Mouse (Mus musculus): ENCODE measurements around the gene Fiz1. TPM values are rescaled to one million over a fixed set of nuclear protein-coding genes. Genes with fewer than 3 reads are reported as not detected.
"Not testable (repeated sequence)": the region's sequence is repeated elsewhere in the genome, so short reads cannot be mapped to it uniquely, and the experiment has no call there.

Gene Fiz1
- total RNA-seq, 2 experiments from 2014 or later = 13.6 to 24.2 TPM

GRCm38 (mm10) chr7:5044981-5045380 is 30.5 kb upstream of the Fiz1 start:
- no peak for DNase-seq (ENCODE audit: low spot score)
- intact Hi-C loops (cut with DNase I) = loop anchor here (10.0 kb wide), 1 partner anchor 490 kb away; no protein-coding TSS in a partner anchor

DNA sequence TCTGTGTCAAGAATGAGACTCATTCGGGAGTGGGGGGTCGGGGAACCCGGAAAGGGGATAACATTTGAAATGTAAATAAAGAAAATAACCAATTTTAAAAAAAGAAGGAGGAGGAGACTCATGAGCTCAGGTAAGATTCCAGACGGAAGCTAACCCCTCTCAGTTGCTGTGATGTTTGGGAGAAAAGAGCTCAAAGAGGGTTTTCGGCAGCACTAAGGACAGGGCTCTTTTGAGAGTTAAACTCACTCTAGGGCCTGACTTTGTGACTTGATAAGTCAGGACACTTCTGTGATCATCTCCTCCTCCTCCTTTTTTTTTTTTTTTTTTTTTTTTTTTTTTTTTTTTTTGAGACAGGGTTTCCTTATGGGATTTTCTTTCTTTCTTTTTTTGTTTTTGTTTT is 24.4 kb upstream of the Fiz1 start:
- intact Hi-C loops (cut with DNase I) = no loop called here
- DNase-seq (ENCODE audit: low spot score) = no peak

DNA sequence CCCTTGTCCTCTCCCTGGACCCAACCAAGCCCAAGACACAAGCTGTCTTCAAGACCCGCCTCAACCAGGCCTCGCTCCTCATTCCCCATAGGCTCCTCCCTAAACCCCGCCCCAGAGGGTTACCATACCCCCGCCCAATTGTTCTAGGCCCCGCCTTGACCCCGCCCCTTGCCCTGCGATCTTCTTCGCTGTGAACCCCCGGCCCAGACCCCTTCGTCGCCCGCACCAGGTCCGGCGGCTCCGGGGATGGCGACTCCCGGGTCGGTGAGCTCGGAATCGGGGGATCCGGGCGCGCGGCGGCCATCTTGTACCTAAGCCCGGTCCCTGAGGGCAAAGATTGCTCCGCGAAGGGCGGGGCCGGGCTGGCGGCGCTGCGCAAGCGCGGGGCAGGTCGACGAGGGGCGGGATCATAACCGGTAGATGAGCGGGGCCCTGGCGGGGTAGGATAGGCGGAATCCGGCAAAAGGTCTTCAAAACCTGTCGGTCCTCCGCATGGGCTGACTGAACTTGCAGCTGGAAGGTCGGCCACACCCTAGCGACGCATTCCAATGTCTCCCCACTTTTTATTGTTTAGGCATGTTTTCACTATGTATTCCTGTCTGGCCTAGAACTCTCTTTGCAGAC is 23.7 kb upstream of the Fiz1 start, which contains the start of gene Zfp784:
Gene Zfp784 (minus strand): TSS at position 338 of the 624 bp plus-strand sequence.
- intact Hi-C loops (cut with DNase I) = no loop called here
- peak; percentile 91 for DNase-seq (ENCODE audit: low spot score)

DNA sequence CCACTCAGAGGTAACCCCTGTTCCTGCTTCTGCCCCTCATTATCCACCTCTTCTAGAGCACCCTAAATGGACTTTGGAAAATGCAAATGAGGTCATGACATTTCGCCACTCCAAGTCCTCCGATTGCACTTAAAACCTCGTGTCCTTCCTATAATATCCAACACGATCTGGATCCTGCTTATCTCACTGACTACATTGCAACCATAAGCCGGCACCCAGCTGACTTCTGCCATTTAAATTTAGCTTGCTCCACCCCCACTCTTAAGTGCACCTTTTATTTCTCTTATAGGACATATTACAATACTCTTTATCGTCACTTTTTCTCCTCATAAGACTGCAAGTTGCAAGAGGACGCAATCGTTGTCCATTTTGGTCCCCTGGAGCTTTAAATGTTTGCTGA is 23.0 kb upstream of the Fiz1 start:
- no peak for DNase-seq (ENCODE audit: low spot score)
- intact Hi-C loops (cut with DNase I) = loop anchor here (2.0 kb wide), 1 partner anchor 15 kb away; no protein-coding TSS in a partner anchor

- intact Hi-C loops (cut with DNase I) = loop anchor here (2.0 kb wide), 1 partner anchor 14 kb away; no protein-coding TSS in a partner anchor
- no peak for DNase-seq (ENCODE audit: low spot score)
Measured at GRCm38 (mm10) chr7:5037026-5037425, 22.5 kb upstream of the Fiz1 start.

GRCm38 (mm10) chr7:5036136-5036535 is 21.6 kb upstream of the Fiz1 start:
- intact Hi-C loops (cut with DNase I) = loop anchor here (2.0 kb wide), 1 partner anchor 13 kb away; no protein-coding TSS in a partner anchor
- no peak for DNase-seq (ENCODE audit: low spot score)

DNA sequence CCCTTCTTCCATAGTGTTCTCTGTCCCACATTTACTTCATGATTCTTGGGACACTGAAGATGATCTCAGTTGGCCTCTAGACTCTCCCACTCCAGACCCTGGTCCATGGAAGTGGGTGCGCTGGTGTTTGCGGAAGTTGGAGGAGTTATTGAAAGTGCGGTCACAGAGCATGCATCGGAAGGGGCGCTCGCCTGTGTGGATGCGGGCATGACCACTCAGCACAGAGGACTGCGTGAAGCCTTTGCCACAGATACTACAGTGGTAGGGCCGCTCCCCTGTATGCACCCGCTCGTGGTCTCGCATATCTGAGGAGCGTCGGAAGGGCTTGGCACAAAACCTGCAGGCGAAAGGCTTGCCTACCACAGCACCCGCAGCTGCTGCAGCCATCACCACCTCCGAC is 21.1 kb upstream of the Fiz1 start:
- no peak for DNase-seq (ENCODE audit: low spot score)
- intact Hi-C loops (cut with DNase I) = loop anchor here (2.0 kb wide), 1 partner anchor 13 kb away; no protein-coding TSS in a partner anchor

- no peak for DNase-seq (ENCODE audit: low spot score)
- intact Hi-C loops (cut with DNase I) = no loop called here
Measured at GRCm38 (mm10) chr7:5033818-5034217, 19.3 kb upstream of the Fiz1 start, which contains the start of gene 4632433K11Rik. Gene 4632433K11Rik, plus strand, starts transcription at chr7:5034118.

- DNase-seq (ENCODE audit: low spot score) = no peak
- intact Hi-C loops (cut with DNase I) = no loop called here
Measured at GRCm38 (mm10) chr7:5031496-5031895, 17.0 kb upstream of the Fiz1 start.

DNA sequence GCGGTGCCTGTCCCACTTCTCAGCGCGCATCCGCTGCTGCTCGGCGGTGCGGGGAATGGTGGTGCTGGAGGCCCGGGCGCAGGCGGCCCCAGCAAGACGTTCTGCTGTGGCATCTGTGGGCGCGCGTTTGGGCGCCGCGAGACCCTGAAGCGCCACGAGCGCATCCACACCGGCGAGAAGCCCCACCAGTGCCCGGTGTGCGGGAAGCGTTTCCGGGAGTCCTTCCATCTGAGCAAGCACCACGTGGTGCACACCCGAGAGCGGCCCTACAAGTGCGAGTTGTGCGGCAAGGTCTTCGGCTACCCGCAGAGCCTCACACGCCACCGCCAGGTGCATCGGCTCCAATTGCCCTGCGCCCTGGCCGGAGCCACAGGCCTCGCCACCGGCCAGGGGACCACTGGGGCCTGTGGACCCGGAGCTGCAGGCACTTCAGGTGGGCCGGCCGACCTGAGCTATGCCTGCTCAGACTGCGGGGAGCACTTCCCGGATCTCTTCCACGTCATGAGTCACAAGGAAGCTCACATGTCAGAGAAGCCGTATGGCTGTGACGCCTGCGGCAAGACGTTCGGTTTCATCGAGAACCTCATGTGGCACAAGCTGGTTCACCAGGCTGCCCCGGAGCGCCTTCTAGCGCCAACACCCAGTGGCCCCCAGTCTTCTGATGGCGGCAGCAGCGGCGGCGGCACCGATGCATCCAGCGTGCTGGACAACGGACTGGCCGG is 16.2 kb upstream of the Fiz1 start:
- intact Hi-C loops (cut with DNase I) = no loop called here
- no peak for DNase-seq (ENCODE audit: low spot score)

DNA sequence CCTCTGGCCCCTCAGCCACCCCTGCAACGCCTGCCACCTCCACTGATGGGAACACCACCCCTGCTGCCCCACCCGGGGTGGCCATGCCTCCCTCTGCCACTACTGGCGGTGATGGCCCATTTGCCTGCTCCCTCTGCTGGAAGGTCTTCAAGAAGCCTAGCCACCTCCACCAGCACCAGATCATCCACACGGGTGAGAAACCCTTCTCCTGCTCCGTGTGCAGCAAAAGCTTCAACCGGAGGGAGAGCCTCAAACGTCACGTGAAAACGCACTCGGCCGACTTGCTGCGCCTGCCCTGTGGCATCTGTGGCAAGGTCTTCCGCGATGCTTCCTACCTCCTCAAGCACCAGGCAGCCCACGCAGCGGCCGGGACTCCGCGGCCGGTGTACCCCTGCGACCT is 15.4 kb upstream of the Fiz1 start:
- intact Hi-C loops (cut with DNase I) = no loop called here
- no peak for DNase-seq (ENCODE audit: low spot score)

GRCm38 (mm10) chr7:5029543-5029942 is 15.0 kb upstream of the Fiz1 start:
- intact Hi-C loops (cut with DNase I) = no loop called here
- DNase-seq (ENCODE audit: low spot score) = no peak

DNA sequence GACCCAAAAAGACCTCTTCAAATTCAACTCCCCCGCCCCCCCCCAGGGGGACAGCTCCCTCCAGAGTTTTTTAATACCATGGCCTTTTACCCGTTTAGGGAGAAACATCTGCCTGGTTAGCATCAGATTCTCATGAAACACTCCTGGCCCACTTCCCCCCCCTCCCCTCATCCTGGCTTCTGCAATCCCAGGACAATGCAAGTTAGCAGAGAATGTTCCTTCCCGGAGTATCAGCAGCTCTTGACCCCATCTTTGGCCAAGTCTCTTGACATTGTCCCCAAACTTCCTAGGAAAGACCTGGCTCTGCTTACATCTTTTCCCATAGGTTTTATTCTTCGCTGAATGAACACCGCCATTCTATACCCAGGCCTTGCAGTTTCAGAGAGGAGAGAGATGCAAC is 6.7 kb upstream of the Fiz1 start:
- DNase-seq (ENCODE audit: low spot score) = no peak
- intact Hi-C loops (cut with DNase I) = loop anchor here (2.0 kb wide), 1 partner anchor 34 kb away; no protein-coding TSS in a partner anchor

DNA sequence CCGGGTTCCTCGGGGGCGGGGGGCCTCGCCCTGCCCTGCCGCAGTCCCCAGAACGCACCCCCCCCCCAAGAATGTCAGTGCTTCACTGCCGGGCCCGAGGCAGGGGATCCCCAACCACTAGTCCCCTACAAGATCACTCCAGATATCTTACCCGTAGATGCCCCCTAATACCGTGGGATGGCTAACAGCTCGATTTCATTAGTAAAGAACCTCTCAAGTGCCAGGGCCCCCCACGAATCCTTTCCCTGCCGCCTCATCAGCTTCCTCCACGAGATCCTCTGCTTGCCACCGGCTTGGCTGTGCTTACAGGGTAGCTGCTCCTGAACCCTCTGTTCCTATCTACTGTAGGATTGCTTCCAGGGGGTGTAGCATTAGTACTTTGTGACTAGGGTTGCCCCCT is 6.2 kb upstream of the Fiz1 start:
- intact Hi-C loops (cut with DNase I) = loop anchor here (2.0 kb wide), 1 partner anchor 34 kb away; no protein-coding TSS in a partner anchor
- DNase-seq (ENCODE audit: low spot score) = no peak

DNA sequence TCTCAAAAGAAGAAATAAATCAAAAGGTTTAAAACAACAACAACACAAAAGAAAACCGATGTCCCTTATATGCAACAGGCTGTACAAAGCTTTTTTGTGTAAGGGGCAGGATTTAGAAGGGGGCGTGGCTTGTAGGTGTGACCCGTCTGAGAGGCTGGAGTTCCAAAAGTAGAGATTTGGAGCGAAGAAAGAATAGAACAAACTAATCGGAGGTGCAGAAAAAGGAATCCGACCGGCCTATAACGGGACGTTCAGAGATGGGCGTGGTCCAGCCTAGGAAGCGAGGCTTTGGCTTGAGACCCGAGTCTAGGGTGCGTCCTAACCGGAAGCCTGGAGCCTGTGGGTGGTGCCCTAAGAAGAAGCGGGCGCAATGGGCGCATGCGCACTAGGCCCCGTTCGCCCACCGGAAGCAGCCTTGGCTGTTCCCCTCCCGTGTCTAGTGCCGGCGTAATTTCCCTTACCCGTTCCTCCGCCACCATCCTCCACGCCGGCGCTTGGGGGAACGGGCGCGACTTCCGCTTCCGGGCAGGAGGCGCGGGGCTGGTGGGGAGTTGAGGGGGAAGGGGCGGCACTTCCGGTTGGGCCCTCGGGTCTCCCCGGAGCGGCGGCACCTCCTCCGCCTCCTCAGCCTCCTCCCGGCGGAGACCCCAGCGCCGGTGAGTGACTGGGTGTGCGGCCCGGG is 5.6 kb upstream of the Fiz1 start, which contains the start of the genes Zfp865 and Ccdc106:
Gene Zfp865 (plus strand): TSS at position 377 of the 682 bp plus-strand sequence.
Gene Ccdc106 (plus strand): TSS at position 554 of the 682 bp plus-strand sequence.
- intact Hi-C loops (cut with DNase I) = loop anchor here (2.0 kb wide), 1 partner anchor 35 kb away; no protein-coding TSS in a partner anchor
- DNase-seq (ENCODE audit: low spot score) = peak; percentile 100

GRCm38 (mm10) chr7:5019576-5019975 is 5.1 kb upstream of the Fiz1 start:
- intact Hi-C loops (cut with DNase I); DNase-seq (ENCODE audit: low spot score): not testable (repeated sequence)

DNA sequence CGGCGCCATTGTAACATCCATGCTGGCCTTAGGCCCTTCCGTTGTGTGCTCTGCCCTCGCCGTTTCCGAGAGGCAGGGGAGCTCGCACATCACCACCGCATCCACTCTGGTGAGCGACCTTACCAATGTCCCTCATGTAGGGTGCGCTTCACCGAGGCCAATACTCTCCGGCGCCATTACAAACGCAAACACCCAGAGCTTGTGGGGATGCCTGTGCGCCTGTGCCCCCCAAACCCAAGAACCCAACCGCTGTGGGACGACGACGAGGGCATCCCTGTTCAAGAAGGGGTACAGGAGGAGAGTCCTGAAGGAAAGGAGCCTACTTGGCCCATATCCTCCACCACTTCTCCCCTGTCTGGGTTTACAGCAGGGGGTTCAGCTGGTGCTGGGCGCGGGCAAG is 3.4 kb upstream of the Fiz1 start:
- DNase-seq (ENCODE audit: low spot score) = no peak
- intact Hi-C loops (cut with DNase I) = no loop called here

- DNase-seq (ENCODE audit: low spot score) = no peak
- intact Hi-C loops (cut with DNase I) = no loop called here
Measured at GRCm38 (mm10) chr7:5017352-5017751, 2.9 kb upstream of the Fiz1 start.

GRCm38 (mm10) chr7:5016920-5017319 is 2.4 kb upstream of the Fiz1 start:
- no peak for DNase-seq (ENCODE audit: low spot score)
- intact Hi-C loops (cut with DNase I) = no loop called here

- DNase-seq (ENCODE audit: low spot score) = no peak
- intact Hi-C loops (cut with DNase I) = no loop called here
Measured at GRCm38 (mm10) chr7:5016057-5016456, 1.6 kb upstream of the Fiz1 start.
